Mouse (Mus musculus) lung, adult 2 months (tissue): ENCODE measurements at regions not wholly inside any gene's neighbourhood (a gene's known extent, or its start where the extent isn't known, plus 50 kb on each side); places are given as distances from the start of the nearest gene placed in this dataset.

Experiments used
- DNase-seq: peaks from one replicate; pipeline ENCODE4 v3.0.0; 2022
- H3K4me1 ChIP-seq: fragments of 200-500 bp; 2 replicates; pipeline ENCODE4 v1.6.1; 2011; ENCODE audit warnings: low read length; ENCODE audit not compliant: control insufficient read depth, insufficient read depth
- H3K4me3 ChIP-seq: fragments of 200-500 bp; replicated peaks from 2 replicates; pipeline ENCODE3; 2011; ENCODE audit warnings: low read depth, mild to moderate bottlenecking, control low read depth, low read length; ENCODE audit errors: extremely low read depth
- CTCF ChIP-seq: fragments of 200-500 bp; IDR thresholded peaks from 2 replicates; pipeline ENCODE4 v1.5.1; 2011; ENCODE audit warnings: mild to moderate bottlenecking, low read length, control low read depth; ENCODE audit not compliant: insufficient read depth
- POLR2A ChIP-seq: fragments of 200-500 bp; IDR thresholded peaks from 2 replicates; pipeline ENCODE4 v1.6.1; 2011; ENCODE audit warnings: low read depth, mild to moderate bottlenecking, control low read depth, low read length, borderline replicate concordance; ENCODE audit errors: extremely low read depth
- WGBS: fragments of 180-500 bp; shearing (Covaris S2); methylation state at CpG from one replicate; pipeline ENCODE4 v1.1.7; 2018; 5-methylcytosine and 5-hydroxymethylcytosine counted together

- H3K4me1 ChIP-seq, result no peaks in the 10 kb centered on the region
- no peak overlapping the region for H3K4me3 ChIP-seq
- no peak for DNase-seq
- TF ChIP-seq POLR2A, result no peak
- no peak for TF ChIP-seq CTCF
- WGBS, result 52% methylated on average over 6 of the region's 6 CpGs
Measured at GRCm38 (mm10) chr9:43659237-43659636, 84.5 kb upstream of the Nectin1 start.

GRCm38 (mm10) chr9:43660151-43660550 lies 83.6 kb upstream of the Nectin1 start:
- 68% methylated on average over 5 of the region's 5 CpGs for WGBS
- no peak for DNase-seq
- no peak for TF ChIP-seq POLR2A
- TF ChIP-seq CTCF, result no peak
- no peak overlapping the region for H3K4me3 ChIP-seq
- H3K4me1 ChIP-seq, result no peaks in the 10 kb centered on the region

DNA sequence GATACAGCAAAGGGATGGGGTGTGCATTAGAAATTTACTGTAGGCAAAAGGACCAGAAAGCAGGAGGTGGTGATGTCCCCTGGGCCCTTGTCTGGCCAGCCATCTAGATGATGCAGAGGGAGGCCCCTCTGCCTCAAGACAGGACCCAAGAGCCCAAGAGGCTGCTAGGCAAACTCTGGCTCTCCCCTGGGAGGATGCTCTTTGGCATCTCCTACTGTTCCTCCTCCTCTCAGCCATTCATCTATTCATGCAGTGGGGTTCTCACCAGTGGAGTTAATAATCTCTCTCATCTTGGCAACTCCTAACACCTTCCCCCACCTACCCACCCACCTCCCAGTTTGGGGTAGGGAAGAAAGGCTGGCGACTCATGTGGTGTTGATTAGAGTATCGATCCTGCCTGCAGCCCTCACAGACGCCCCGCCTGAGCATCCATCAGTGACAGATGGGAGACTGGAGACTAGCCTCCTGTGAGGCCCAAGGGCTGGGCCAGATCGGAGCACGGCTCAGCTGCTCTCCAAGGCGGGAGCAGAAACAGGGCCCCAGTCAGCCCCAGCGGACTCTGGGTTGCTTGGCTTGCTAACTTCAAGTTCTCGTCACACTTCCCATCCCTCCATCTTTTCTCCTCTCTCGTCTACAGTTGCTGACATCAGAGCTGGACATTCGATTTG lies 82.8 kb upstream of the Nectin1 start:
- 32% methylated on average over 11 of the region's 11 CpGs for WGBS
- no peak for DNase-seq
- Histone ChIP-seq H3K4me1 (no peaks in the 10 kb centered on the region), H3K4me3 (no peak overlapping the region)
- TF ChIP-seq POLR2A (no peak), CTCF (no peak)

DNA sequence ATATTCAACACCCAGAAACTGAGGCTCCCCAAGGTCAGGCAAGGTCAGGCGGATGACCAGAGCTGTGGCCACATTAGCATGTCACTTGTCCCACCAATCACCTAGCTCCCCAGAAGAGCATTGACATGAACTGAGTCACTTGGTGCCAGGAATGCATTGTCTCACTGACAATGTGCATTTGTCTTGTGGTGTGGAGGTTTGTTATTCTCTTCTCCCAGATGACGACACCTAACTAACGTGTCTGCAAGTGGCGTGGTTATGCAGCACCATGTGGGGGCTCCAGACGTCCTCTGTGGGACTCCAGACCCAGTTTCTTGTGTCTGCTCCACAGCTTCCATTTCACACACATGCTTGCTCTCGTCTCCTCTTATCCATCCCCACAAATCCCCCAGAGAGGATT lies 82.1 kb upstream of the Nectin1 start:
- TF ChIP-seq CTCF (no peak), POLR2A (no peak)
- DNase-seq, result no peak
- Histone ChIP-seq H3K4me1 (no peaks in the 10 kb centered on the region), H3K4me3 (no peak overlapping the region)
- WGBS, result 43% methylated on average over 6 of the region's 6 CpGs

DNA sequence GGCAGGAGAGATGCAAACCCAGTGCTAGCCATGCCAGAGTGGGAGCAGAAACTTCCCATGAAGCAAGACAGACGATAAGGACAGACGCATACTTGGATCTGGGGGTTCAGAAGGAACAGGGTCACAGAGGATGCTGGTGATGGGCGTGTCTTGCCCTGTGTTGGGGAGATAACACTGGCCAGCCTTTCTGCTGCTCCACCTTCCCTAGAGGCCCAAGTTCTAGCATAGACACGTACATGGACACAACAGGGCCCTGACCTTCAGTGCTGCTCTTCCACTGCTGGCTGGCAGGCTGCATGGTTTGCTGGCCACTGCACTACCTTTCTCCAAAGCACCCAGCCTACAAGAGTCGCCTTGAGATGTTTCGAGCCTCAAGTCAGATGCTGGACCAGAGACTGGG lies 76.4 kb upstream of the Nectin1 start:
- H3K4me1 ChIP-seq, result no peaks in the 10 kb centered on the region
- no peak for DNase-seq
- no peak for TF ChIP-seq POLR2A
- TF ChIP-seq CTCF, result no peak
- 79% methylated on average over 6 of the region's 6 CpGs for WGBS
- H3K4me3 ChIP-seq, result no peak overlapping the region

DNA sequence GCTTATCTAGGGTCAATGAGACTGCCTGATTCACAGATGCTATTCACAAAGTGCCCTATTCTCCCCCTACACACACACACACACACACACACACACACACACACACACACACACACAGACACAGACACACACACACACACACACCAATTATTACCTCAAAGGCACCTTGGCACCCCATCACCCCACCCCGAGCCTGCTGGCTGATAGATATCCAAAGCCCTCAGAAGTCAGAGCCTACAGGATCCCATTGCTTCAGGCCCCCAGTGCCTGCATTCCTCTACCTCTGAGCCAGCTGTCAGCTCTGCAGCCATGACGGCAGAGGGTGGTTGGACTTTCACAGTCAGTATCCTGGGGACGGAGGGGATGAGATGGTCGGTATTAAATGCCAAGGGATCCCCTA lies 75.8 kb upstream of the Nectin1 start:
- H3K4me3 ChIP-seq, result no peak overlapping the region
- no peak for DNase-seq
- H3K4me1 ChIP-seq, result no peaks in the 10 kb centered on the region
- no peak for TF ChIP-seq CTCF
- no peak for TF ChIP-seq POLR2A
- 74% methylated on average over 4 of the region's 4 CpGs for WGBS

DNA sequence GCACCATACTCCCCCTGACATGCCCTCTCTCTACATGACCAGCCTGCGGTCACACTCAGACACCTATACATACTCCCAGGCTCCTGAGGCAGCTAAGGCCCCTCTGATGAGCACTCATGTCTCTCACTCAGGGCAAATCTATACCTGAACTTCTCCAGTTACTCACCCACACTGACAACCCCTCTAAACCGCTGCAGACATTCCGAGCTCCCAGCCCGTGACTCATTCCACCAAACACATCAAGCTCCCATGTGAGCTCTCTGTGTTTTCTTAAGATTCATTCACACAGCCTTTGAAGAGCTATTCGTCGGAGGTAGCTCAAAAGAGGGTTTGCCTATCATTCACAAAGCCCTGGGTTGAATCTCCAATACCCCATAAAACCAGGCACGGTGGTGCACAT lies 75.1 kb upstream of the Nectin1 start:
- no peak for DNase-seq
- no peak for TF ChIP-seq CTCF
- no peak for TF ChIP-seq POLR2A
- 69% methylated on average over 7 of the region's 7 CpGs for WGBS
- no peaks in the 10 kb centered on the region for H3K4me1 ChIP-seq
- H3K4me3 ChIP-seq, result no peak overlapping the region

- 59% methylated on average over 5 of the region's 5 CpGs for WGBS
- DNase-seq, result no peak
- H3K4me3 ChIP-seq, result no peak overlapping the region
- TF ChIP-seq POLR2A (no peak), CTCF (no peak)
- no peaks in the 10 kb centered on the region for H3K4me1 ChIP-seq
Measured at GRCm38 (mm10) chr9:43670563-43670962, 73.2 kb upstream of the Nectin1 start.

GRCm38 (mm10) chr9:43673171-43673680 lies 70.6 kb upstream of the Nectin1 start:
- WGBS, result 34% methylated on average over 4 of the region's 4 CpGs
- no peak overlapping the region for H3K4me3 ChIP-seq
- no peak for DNase-seq
- no peaks in the 10 kb centered on the region for H3K4me1 ChIP-seq
- TF ChIP-seq POLR2A, result no peak

DNA sequence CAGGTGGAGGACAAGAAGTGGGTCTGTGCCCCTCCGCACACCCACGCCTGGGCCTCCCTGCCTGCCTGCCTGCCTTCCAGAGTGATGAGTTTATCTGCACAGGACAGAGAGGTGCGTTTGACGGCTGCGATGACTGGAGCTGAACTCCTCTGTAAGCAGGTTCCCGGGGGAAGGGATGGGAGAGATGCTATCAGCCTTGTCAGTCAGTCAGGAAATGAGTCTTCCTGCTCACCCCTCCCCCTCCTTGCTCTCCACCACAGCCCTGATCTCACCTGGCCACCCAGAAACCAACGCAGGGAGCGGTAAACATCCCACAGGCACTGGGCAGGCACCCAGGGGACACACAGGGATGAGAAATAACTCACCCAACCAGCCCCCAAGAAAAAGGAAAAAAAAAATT lies 69.5 kb upstream of the Nectin1 start:
- Histone ChIP-seq H3K4me1 (no peaks in the 10 kb centered on the region), H3K4me3 (no peak overlapping the region)
- DNase-seq, result no peak
- TF ChIP-seq POLR2A (no peak), CTCF (no peak)
- WGBS, result 17% methylated on average over 8 of the region's 8 CpGs
